Mouse (Mus musculus) limb, embryonic 10.5 days (tissue): ENCODE data around the gene Zfp266. TPM values are rescaled to one million over a fixed set of nuclear protein-coding genes. Genes with fewer than 3 reads are reported as not detected.

Source experiments
- DNase-seq: peaks from one replicate; pipeline ENCODE4 v3.0.0-alpha.2; 2017; ENCODE audit warnings: low spot score
- H3K27ac ChIP-seq: fragments of 300-500 bp; sonication (generic); 2 replicates; pipeline ENCODE4 v1.5.1; 2016; ENCODE audit warnings: mild to moderate bottlenecking
- H3K27me3 ChIP-seq: fragments of 300-500 bp; sonication (generic); 2 replicates; pipeline ENCODE4 v1.6.1; 2016; ENCODE audit warnings: low read depth, mild to moderate bottlenecking; ENCODE audit not compliant: poor library complexity, severe bottlenecking
- H3K36me3 ChIP-seq: fragments of 300-500 bp; sonication (generic); 2 replicates; pipeline ENCODE4 v1.6.1; 2016; ENCODE audit warnings: mild to moderate bottlenecking, moderate library complexity
- H3K4me1 ChIP-seq: fragments of 300-500 bp; sonication (generic); 2 replicates; pipeline ENCODE4 v1.6.1; 2016
- H3K4me3 ChIP-seq: fragments of 300-500 bp; sonication (generic); 2 replicates; pipeline ENCODE4 v1.5.1; 2016; ENCODE audit warnings: mild to moderate bottlenecking, moderate library complexity
- H3K9me3 ChIP-seq: fragments of 300-500 bp; sonication (generic); replicated peaks from 2 replicates; pipeline ENCODE4 v1.6.1; 2016; ENCODE audit warnings: mild to moderate bottlenecking
- WGBS: fragments of 180-500 bp; shearing (Covaris S2); methylation state at CpG from one replicate; pipeline ENCODE4 v1.1.7; 2016; 5-methylcytosine and 5-hydroxymethylcytosine counted together
- polyA plus RNA-seq: library from polyadenylated mRNA; unstranded; fragments of >200 nt; fragmentation: Nextera tagmentation; extraction: Ambion mirVana; gene quantifications from 2 replicates; pipeline ENCODE4 v1.2.1, GENCODE M21; 2016

Zfp266 gene
- polyA plus RNA-seq, 1 experiment from 2014 or later = 162 TPM

GRCm38 (mm10) chr9:20476632-20477031 lies 44.6 kb downstream of the Zfp266 start:
- DNase-seq = no peak
- WGBS = 97% methylated on average over 1 of the region's 1 CpGs
- no peak overlapping the region for H3K4me3 ChIP-seq
- H3K9me3 ChIP-seq = no peaks in the 10 kb centered on the region
- no peak overlapping the region for H3K27ac ChIP-seq
- peaks cover 90% of the 10 kb centered on the region for H3K36me3 ChIP-seq
- no peaks in the 10 kb centered on the region for H3K27me3 ChIP-seq
- no peaks in the 10 kb centered on the region for H3K4me1 ChIP-seq

- DNase-seq = peak; percentile 47
- Histone ChIP-seq H3K4me3 (no peak overlapping the region), H3K27ac (no peak overlapping the region), H3K27me3 (no peaks in the 10 kb centered on the region), H3K36me3 (peaks cover 33% of the 10 kb centered on the region), H3K9me3 (peaks cover 9% of the 10 kb centered on the region; the same call in 1 of the 2 replicates), H3K4me1 (no peaks in the 10 kb centered on the region)
- WGBS = 56% methylated on average over 7 of the region's 7 CpGs
Measured at GRCm38 (mm10) chr9:20466761-20467442, 54.3 kb downstream of the Zfp266 start.

- H3K27ac ChIP-seq = peak within 1 kb of the TSS; percentile 93
- H3K36me3 ChIP-seq = peaks cover 36% of the 10 kb centered on the region
- peak; percentile 87 for DNase-seq
- under 1% methylated on average over 48 of the region's 48 CpGs for WGBS
- peaks cover 13% of the 10 kb centered on the region for H3K4me1 ChIP-seq
- H3K4me3 ChIP-seq = peak within 1 kb of the TSS; percentile 79
- H3K27me3 ChIP-seq = no peaks in the 10 kb centered on the region
- no peaks in the 10 kb centered on the region for H3K9me3 ChIP-seq
Measured at GRCm38 (mm10) chr9:20459377-20460317, 61.6 kb downstream of the Zfp266 start, which contains the start of gene Zfp26. Gene Zfp26 (minus strand): TSS chr9:20460162.

GRCm38 (mm10) chr9:20453647-20454046 lies 67.6 kb downstream of the Zfp266 start:
- WGBS = 90% methylated on average over 4 of the region's 4 CpGs
- H3K27me3 ChIP-seq = no peaks in the 10 kb centered on the region
- no peak overlapping the region for H3K27ac ChIP-seq
- peaks cover 3% of the 10 kb centered on the region for H3K4me1 ChIP-seq
- no peaks in the 10 kb centered on the region for H3K9me3 ChIP-seq
- DNase-seq = no peak
- H3K36me3 ChIP-seq = peaks cover 80% of the 10 kb centered on the region
- no peak overlapping the region for H3K4me3 ChIP-seq

- no peak for DNase-seq
- Histone ChIP-seq H3K4me3 (no peak overlapping the region), H3K36me3 (peaks cover 82% of the 10 kb centered on the region), H3K4me1 (no peaks in the 10 kb centered on the region), H3K27ac (no peak overlapping the region), H3K9me3 (no peaks in the 10 kb centered on the region), H3K27me3 (no peaks in the 10 kb centered on the region)
- 98% methylated on average over 1 of the region's 1 CpGs for WGBS
Measured at GRCm38 (mm10) chr9:20451493-20451892, 69.7 kb downstream of the Zfp266 start.

Other genes with a start within 250 kb of the Zfp266 start
- not detected in 2 replicates for gene Olfr39, start 239.1 kb downstream of the Zfp266 start, polyA plus RNA-seq
- not detected in 2 replicates for gene Olfr873, start 222.9 kb downstream of the Zfp266 start, polyA plus RNA-seq
- gene Olfr18, start 185.3 kb downstream of the Zfp266 start, polyA plus RNA-seq = not detected in 2 replicates
- gene Zfp560, start 136.2 kb downstream of the Zfp266 start, polyA plus RNA-seq = 27.8 and 29.5 TPM in 2 replicates
- gene Zfp26, start 61.3 kb downstream of the Zfp266 start, polyA plus RNA-seq = 21.1 and 26.7 TPM in 2 replicates
- gene Zfp426, start 28.7 kb downstream of the Zfp266 start, polyA plus RNA-seq = 17.7 and 23.6 TPM in 2 replicates
- 14.2 and 16.3 TPM in 2 replicates for gene Zfp846, start 59.9 kb upstream of the Zfp266 start, polyA plus RNA-seq
- 330 TPM in 2 replicates for gene Ubl5, start 121.5 kb upstream of the Zfp266 start, polyA plus RNA-seq
- 21.5 and 21.6 TPM in 2 replicates for gene Fbxl12, start 123.3 kb upstream of the Zfp266 start, polyA plus RNA-seq
- 82.8 and 93.0 TPM in 2 replicates for gene Pin1, start 130.7 kb upstream of the Zfp266 start, polyA plus RNA-seq
- 1.5 and 3.2 TPM in 2 replicates for gene Olfm2, start 224.9 kb upstream of the Zfp266 start, polyA plus RNA-seq